Mouse (Mus musculus): ENCODE data around the gene Gipc2. TPM values are rescaled to one million over a fixed set of nuclear protein-coding genes. Genes with fewer than 3 reads are reported as not detected.

Gene Gipc2
- polyA plus RNA-seq, 1 experiment from 2014 or later = 74.1 TPM

- no peak for DNase-seq (ENCODE audit: low spot score)
- Histone ChIP-seq H3K9me3 (replicated peaks; ENCODE audit: low read length) (no peaks in the 10 kb centered on the region), H3K4me3 (replicated peaks; ENCODE audit: low read depth, low read length) (no peak overlapping the region), H3K9ac (ENCODE audit: low read depth, low read length) (no peak overlapping the region), H3K27ac (no peak overlapping the region), H3K36me3 (ENCODE audit: insufficient read depth, low read length) (0 out of 2 replicates have a peak, but pooled peaks cover 5% of the 10 kb centered on the region), H3K4me2 (ENCODE audit: low read length) (no peak overlapping the region), H3K4me1 (replicated peaks; ENCODE audit: insufficient read depth, low read length) (0 out of 2 replicates have a peak, but pooled peaks cover 3% of the 10 kb centered on the region), H3K27me3 (ENCODE audit: insufficient read depth, low read length) (no peaks in the 10 kb centered on the region)
- no peak for TF ChIP-seq CTCF (IDR thresholded peaks at IDR 0.05; ENCODE audit: low read depth)
- WGBS = 85% methylated on average over 4 of the region's 4 CpGs
- no peak for ATAC-seq (replicated peaks; ENCODE audit: low FRiP score, low read depth)
Measured at GRCm38 (mm10) chr3:152180624-152181023, 14.6 kb upstream of the Gipc2 start.

- H3K4me1 ChIP-seq (replicated peaks; ENCODE audit: insufficient read depth, low read length) = 0 out of 2 replicates have a peak, but pooled peaks cover 3% of the 10 kb centered on the region
- ATAC-seq (replicated peaks; ENCODE audit: low FRiP score, low read depth) (no peak), DNase-seq (ENCODE audit: low spot score) (no peak)
- H3K27me3 ChIP-seq (ENCODE audit: insufficient read depth, low read length) = no peaks in the 10 kb centered on the region
- no peak overlapping the region for H3K4me2 ChIP-seq (ENCODE audit: low read length)
- 15% methylated on average over 1 of the region's 1 CpGs for WGBS
- no peak for TF ChIP-seq CTCF (IDR thresholded peaks at IDR 0.05; ENCODE audit: low read depth)
- no peak overlapping the region for H3K4me3 ChIP-seq (replicated peaks; ENCODE audit: low read depth, low read length)
- 0 out of 2 replicates have a peak, but pooled peaks cover 5% of the 10 kb centered on the region for H3K36me3 ChIP-seq (ENCODE audit: insufficient read depth, low read length)
- H3K27ac ChIP-seq = no peak overlapping the region
- no peak overlapping the region for H3K9ac ChIP-seq (ENCODE audit: low read depth, low read length)
- no peaks in the 10 kb centered on the region for H3K9me3 ChIP-seq (replicated peaks; ENCODE audit: low read length)
Measured at GRCm38 (mm10) chr3:152179285-152179684, 13.3 kb upstream of the Gipc2 start.

- no peak overlapping the region for H3K4me2 ChIP-seq (ENCODE audit: low read length)
- ATAC-seq (replicated peaks; ENCODE audit: low FRiP score, low read depth) (no peak), DNase-seq (ENCODE audit: low spot score) (no peak)
- 70% methylated on average over 4 of the region's 4 CpGs for WGBS
- no peak overlapping the region for H3K9ac ChIP-seq (ENCODE audit: low read depth, low read length)
- 0 out of 2 replicates have a peak, but pooled peaks cover 3% of the 10 kb centered on the region for H3K4me1 ChIP-seq (replicated peaks; ENCODE audit: insufficient read depth, low read length)
- no peaks in the 10 kb centered on the region for H3K27me3 ChIP-seq (ENCODE audit: insufficient read depth, low read length)
- H3K27ac ChIP-seq = no peak overlapping the region
- 0 out of 2 replicates have a peak, but pooled peaks cover 5% of the 10 kb centered on the region for H3K36me3 ChIP-seq (ENCODE audit: insufficient read depth, low read length)
- H3K4me3 ChIP-seq (replicated peaks; ENCODE audit: low read depth, low read length) = no peak overlapping the region
- H3K9me3 ChIP-seq (replicated peaks; ENCODE audit: low read length) = no peaks in the 10 kb centered on the region
- no peak for TF ChIP-seq CTCF (IDR thresholded peaks at IDR 0.05; ENCODE audit: low read depth)
Measured at GRCm38 (mm10) chr3:152178816-152179215, 12.8 kb upstream of the Gipc2 start.

- Histone ChIP-seq H3K4me1 (replicated peaks; ENCODE audit: insufficient read depth, low read length) (peaks cover 5% of the 10 kb centered on the region; the same call in 1 of the 2 replicates), H3K27ac (no peak overlapping the region), H3K36me3 (ENCODE audit: insufficient read depth, low read length) (no peaks in the 10 kb centered on the region), H3K4me2 (ENCODE audit: low read length) (no peak overlapping the region), H3K9ac (ENCODE audit: low read depth, low read length) (no peak overlapping the region), H3K27me3 (ENCODE audit: insufficient read depth, low read length) (no peaks in the 10 kb centered on the region), H3K4me3 (replicated peaks; ENCODE audit: low read depth, low read length) (no peak overlapping the region), H3K9me3 (replicated peaks; ENCODE audit: low read length) (no peaks in the 10 kb centered on the region)
- 61% methylated on average over 7 of the region's 7 CpGs for whole genome bisulfite sequencing
- DNase-seq (ENCODE audit: low spot score) (no peak), ATAC-seq (replicated peaks; ENCODE audit: low FRiP score, low read depth) (no peak)
- TF ChIP-seq CTCF (IDR thresholded peaks at IDR 0.05; ENCODE audit: low read depth) = no peak
Measured at GRCm38 (mm10) chr3:152172322-152172935, 6.4 kb upstream of the Gipc2 start.

GRCm38 (mm10) chr3:152171862-152172261 is 5.8 kb upstream of the Gipc2 start:
- Histone ChIP-seq H3K9me3 (replicated peaks; ENCODE audit: low read length) (no peaks in the 10 kb centered on the region), H3K9ac (ENCODE audit: low read depth, low read length) (no peak overlapping the region), H3K27me3 (ENCODE audit: insufficient read depth, low read length) (no peaks in the 10 kb centered on the region), H3K36me3 (ENCODE audit: insufficient read depth, low read length) (no peaks in the 10 kb centered on the region), H3K4me3 (replicated peaks; ENCODE audit: low read depth, low read length) (no peak overlapping the region), H3K4me1 (replicated peaks; ENCODE audit: insufficient read depth, low read length) (peaks cover 5% of the 10 kb centered on the region; the same call in 1 of the 2 replicates), H3K27ac (no peak overlapping the region), H3K4me2 (ENCODE audit: low read length) (no peak overlapping the region)
- no peak for ATAC-seq (replicated peaks; ENCODE audit: low FRiP score, low read depth)
- peak; percentile 29; the same call in 1 of the 2 replicates for TF ChIP-seq CTCF (IDR thresholded peaks at IDR 0.05; ENCODE audit: low read depth)
- DNase-seq (ENCODE audit: low spot score) = no peak
- WGBS = 37% methylated on average over 7 of the region's 7 CpGs

- Histone ChIP-seq H3K4me1 (replicated peaks; ENCODE audit: insufficient read depth, low read length) (peaks cover 5% of the 10 kb centered on the region; the same call in 1 of the 2 replicates), H3K4me3 (replicated peaks; ENCODE audit: low read depth, low read length) (no peak overlapping the region), H3K27me3 (ENCODE audit: insufficient read depth, low read length) (no peaks in the 10 kb centered on the region), H3K9me3 (replicated peaks; ENCODE audit: low read length) (no peaks in the 10 kb centered on the region), H3K9ac (ENCODE audit: low read depth, low read length) (no peak overlapping the region), H3K36me3 (ENCODE audit: insufficient read depth, low read length) (no peaks in the 10 kb centered on the region), H3K4me2 (ENCODE audit: low read length) (no peak overlapping the region), H3K27ac (no peak overlapping the region)
- ATAC-seq (replicated peaks; ENCODE audit: low FRiP score, low read depth) (no peak), DNase-seq (ENCODE audit: low spot score) (no peak)
- no peak for TF ChIP-seq CTCF (IDR thresholded peaks at IDR 0.05; ENCODE audit: low read depth)
- WGBS = 69% methylated on average over 2 of the region's 2 CpGs
Measured at GRCm38 (mm10) chr3:152171236-152171635, 5.2 kb upstream of the Gipc2 start.
